Mouse (Mus musculus): ENCODE measurements at regions not wholly inside any gene's neighbourhood (a gene's known extent, or its start where the extent isn't known, plus 50 kb on each side); places are given as distances from the start of the nearest gene placed in this dataset.

DNA sequence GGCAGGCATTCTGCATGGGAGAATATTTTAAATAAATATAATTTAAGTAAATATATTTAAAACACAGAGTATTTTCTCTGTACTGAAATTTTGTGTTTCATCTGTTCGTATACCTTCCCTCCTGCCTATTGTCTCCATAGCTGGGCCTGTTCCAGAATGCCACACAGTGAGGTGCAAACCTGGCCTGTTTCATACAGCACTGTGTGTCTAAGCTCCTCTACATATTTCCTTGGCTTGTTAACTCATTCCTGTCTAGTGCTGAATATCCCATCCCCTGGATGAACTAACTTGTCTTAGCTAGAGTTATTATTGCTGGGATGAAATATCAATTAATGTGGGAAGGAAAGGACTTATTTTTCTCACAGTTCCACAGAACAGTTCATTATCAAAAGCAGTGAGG, 277.0 kb upstream of the Pfn2 start:
- H3K36me3 ChIP-seq (ENCODE audit: control insufficient read depth, insufficient read depth, low read length) = no peaks in the 10 kb centered on the region
- H3K27ac ChIP-seq = no peak overlapping the region
- TF ChIP-seq EP300 (IDR thresholded peaks at IDR 0.05; ENCODE audit: insufficient read depth, low read depth, low read length) = no peak
- TF ChIP-seq CTCF (IDR thresholded peaks at IDR 0.05) = no peak
- TF ChIP-seq POLR2A (IDR thresholded peaks at IDR 0.05; ENCODE audit: insufficient read depth, low read depth, low read length) = no peak
- no peaks in the 10 kb centered on the region; the same call in 1 of the 2 replicates for H3K4me1 ChIP-seq (ENCODE audit: control insufficient read depth, insufficient read depth, low read length)
- intact Hi-C loops (cut with DNase I) = no loop called here
- 62% methylated on average over 1 of the region's 1 CpGs for WGBS
- H3K4me3 ChIP-seq = no peak overlapping the region
- no peak for DNase-seq
- H3K79me2 ChIP-seq (replicated peaks; ENCODE audit: control insufficient read depth, insufficient read depth, low read length) = no peaks in the 10 kb centered on the region
- H3K27me3 ChIP-seq (ENCODE audit: control insufficient read depth, insufficient read depth, low read length) = no peaks in the 10 kb centered on the region
- no peak overlapping the region for H3K9ac ChIP-seq (ENCODE audit: low read depth, low read length)

DNA sequence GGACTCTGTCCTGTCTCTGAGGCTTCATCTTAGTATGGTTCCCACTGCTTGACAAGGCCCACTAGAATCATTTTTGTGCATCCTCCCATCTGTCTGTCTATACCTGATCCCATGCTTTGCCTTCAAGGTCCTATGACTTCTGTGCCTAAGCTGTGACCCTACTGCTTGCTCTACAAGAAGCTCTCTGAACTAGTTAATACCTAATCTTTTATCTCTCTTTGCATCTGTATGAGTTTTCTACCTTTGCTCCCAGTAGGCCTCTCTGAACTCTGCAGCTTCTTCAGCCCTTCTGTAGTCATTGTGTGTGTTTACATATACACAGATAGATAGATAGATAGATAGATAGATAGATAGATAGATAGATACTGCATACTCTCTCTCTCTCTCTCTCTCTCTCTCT, 279.1 kb upstream of the Pfn2 start:
- H3K4me3 ChIP-seq = no peak overlapping the region
- no peak overlapping the region for H3K27ac ChIP-seq
- DNase-seq = no peak
- H3K9ac ChIP-seq (ENCODE audit: low read depth, low read length) = no peak overlapping the region
- TF ChIP-seq POLR2A (IDR thresholded peaks at IDR 0.05; ENCODE audit: insufficient read depth, low read depth, low read length) = no peak
- no peak for TF ChIP-seq CTCF (IDR thresholded peaks at IDR 0.05)
- no peak for TF ChIP-seq EP300 (IDR thresholded peaks at IDR 0.05; ENCODE audit: insufficient read depth, low read depth, low read length)
- no peaks in the 10 kb centered on the region for H3K36me3 ChIP-seq (ENCODE audit: control insufficient read depth, insufficient read depth, low read length)
- intact Hi-C loops (cut with DNase I) = no loop called here
- H3K79me2 ChIP-seq (replicated peaks; ENCODE audit: control insufficient read depth, insufficient read depth, low read length) = no peaks in the 10 kb centered on the region
- H3K27me3 ChIP-seq (ENCODE audit: control insufficient read depth, insufficient read depth, low read length) = no peaks in the 10 kb centered on the region
- no peaks in the 10 kb centered on the region; the same call in 1 of the 2 replicates for H3K4me1 ChIP-seq (ENCODE audit: control insufficient read depth, insufficient read depth, low read length)

DNA sequence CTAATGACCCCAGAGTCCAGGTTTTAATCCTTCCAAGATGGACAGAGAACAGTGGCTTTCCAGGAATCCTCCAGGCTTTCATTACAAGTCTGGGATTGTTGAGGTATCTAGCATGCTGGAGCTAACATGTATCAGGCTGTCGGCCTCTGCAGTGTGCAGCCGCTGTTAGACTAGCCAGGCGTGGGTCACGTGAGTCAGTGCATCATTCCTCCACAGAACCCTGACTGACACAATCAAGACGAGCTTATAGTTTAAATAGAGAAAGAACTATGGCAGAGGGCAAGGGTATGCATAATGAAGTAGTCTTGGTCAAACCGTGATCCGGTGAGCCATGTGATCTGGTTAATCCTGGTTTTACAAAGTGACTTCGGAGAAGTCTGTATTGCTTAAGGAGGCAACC, 280.2 kb upstream of the Pfn2 start:
- Histone ChIP-seq H3K27me3 (ENCODE audit: control insufficient read depth, insufficient read depth, low read length) (no peaks in the 10 kb centered on the region), H3K4me3 (no peak overlapping the region), H3K9ac (ENCODE audit: low read depth, low read length) (no peak overlapping the region), H3K36me3 (ENCODE audit: control insufficient read depth, insufficient read depth, low read length) (no peaks in the 10 kb centered on the region), H3K4me1 (ENCODE audit: control insufficient read depth, insufficient read depth, low read length) (no peaks in the 10 kb centered on the region), H3K79me2 (replicated peaks; ENCODE audit: control insufficient read depth, insufficient read depth, low read length) (no peaks in the 10 kb centered on the region), H3K27ac (no peak overlapping the region)
- DNase-seq = no peak
- 86% methylated on average over 8 of the region's 8 CpGs for WGBS
- TF ChIP-seq POLR2A (IDR thresholded peaks at IDR 0.05; ENCODE audit: insufficient read depth, low read depth, low read length) = no peak
- TF ChIP-seq EP300 (IDR thresholded peaks at IDR 0.05; ENCODE audit: insufficient read depth, low read depth, low read length) = no peak
- TF ChIP-seq CTCF (IDR thresholded peaks at IDR 0.05) = no peak
- intact Hi-C loops (cut with DNase I) = no loop called here

DNA sequence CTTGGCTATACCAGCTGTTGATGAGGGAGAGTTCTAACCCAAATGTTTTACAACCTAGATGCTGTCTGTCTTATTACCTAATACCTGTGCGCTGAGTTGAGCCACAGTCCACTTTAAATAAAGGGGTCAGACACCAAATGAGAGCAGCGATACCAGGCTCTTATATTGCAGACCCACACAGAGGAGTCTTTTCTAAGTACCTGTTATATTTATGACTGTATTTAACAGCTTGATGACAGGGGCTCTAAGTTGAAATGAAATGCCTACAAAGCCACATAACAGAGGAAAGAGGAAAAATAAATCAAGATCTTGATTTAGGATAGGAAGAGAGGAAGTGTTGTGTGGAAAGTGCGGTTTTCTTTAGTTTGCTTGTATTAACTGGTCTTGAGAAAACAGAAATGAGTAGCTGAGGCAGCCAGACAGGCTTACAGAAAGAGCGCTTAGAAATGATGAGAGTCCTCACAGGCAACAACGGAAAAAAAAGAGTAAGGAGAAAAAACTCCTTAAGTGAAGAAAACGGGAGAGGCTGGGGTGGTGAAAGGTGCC, 281.6 kb upstream of the Pfn2 start:
- no peak overlapping the region for H3K4me3 ChIP-seq
- H3K4me1 ChIP-seq (ENCODE audit: control insufficient read depth, insufficient read depth, low read length) = no peaks in the 10 kb centered on the region
- no peaks in the 10 kb centered on the region for H3K36me3 ChIP-seq (ENCODE audit: control insufficient read depth, insufficient read depth, low read length)
- no peaks in the 10 kb centered on the region for H3K27me3 ChIP-seq (ENCODE audit: control insufficient read depth, insufficient read depth, low read length)
- no peak for TF ChIP-seq EP300 (IDR thresholded peaks at IDR 0.05; ENCODE audit: insufficient read depth, low read depth, low read length)
- no peak for TF ChIP-seq POLR2A (IDR thresholded peaks at IDR 0.05; ENCODE audit: insufficient read depth, low read depth, low read length)
- TF ChIP-seq CTCF (IDR thresholded peaks at IDR 0.05) = no peak
- H3K79me2 ChIP-seq (replicated peaks; ENCODE audit: control insufficient read depth, insufficient read depth, low read length) = no peaks in the 10 kb centered on the region
- no peak overlapping the region for H3K27ac ChIP-seq
- H3K9ac ChIP-seq (ENCODE audit: low read depth, low read length) = no peak overlapping the region
- intact Hi-C loops (cut with DNase I) = no loop called here
- DNase-seq = no peak
- WGBS = 49% methylated on average over 6 of the region's 6 CpGs

DNA sequence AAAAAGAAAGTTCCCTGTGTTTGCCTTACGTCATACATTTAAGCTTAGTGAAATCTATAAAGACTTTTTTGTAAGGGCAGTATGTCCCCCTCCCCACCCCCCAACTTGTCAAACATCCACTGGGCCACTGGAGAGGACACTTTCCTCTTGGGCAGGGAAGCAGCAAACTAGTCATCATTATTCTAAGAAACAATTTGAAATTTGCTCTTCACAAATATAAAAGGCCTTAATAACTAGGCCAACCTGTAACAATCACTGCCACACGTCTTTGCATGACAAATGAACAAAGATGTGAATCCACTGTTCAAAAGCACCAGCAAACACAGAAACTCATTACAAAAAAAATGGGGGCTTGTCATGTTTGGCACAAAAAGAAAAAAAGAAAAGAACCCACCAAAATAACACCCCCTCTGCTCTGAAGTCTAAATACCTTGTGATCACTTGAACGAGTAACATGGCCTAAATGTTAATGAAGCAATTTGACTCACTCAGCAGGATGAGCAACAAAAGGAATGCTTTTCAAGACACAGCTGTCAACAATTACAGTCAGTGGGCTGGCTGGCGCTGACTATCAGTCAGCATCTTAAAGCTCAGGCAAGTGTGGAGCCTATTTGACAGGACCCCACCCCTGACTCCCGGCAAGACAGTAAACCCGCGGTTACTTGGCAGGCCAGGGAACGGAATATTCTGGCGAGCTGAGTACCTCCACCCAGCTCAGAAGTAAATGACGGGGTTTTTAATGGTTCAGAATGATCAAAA, 278.7 kb upstream of the Tsc22d2 start:
- TF ChIP-seq EP300 (IDR thresholded peaks at IDR 0.05; ENCODE audit: insufficient read depth, low read depth, low read length) (no peak), CTCF (IDR thresholded peaks at IDR 0.05) (no peak), POLR2A (IDR thresholded peaks at IDR 0.05; ENCODE audit: insufficient read depth, low read depth, low read length) (no peak)
- intact Hi-C loops (cut with DNase I) = no loop called here
- no peaks in the 10 kb centered on the region for H3K4me1 ChIP-seq (ENCODE audit: control insufficient read depth, insufficient read depth, low read length)
- H3K79me2 ChIP-seq (replicated peaks; ENCODE audit: control insufficient read depth, insufficient read depth, low read length) = no peaks in the 10 kb centered on the region
- no peak for DNase-seq
- 53% methylated on average over 10 of the region's 10 CpGs for WGBS
- H3K4me3 ChIP-seq = no peak overlapping the region
- H3K27me3 ChIP-seq (ENCODE audit: control insufficient read depth, insufficient read depth, low read length) = no peaks in the 10 kb centered on the region
- no peaks in the 10 kb centered on the region for H3K36me3 ChIP-seq (ENCODE audit: control insufficient read depth, insufficient read depth, low read length)
- H3K27ac ChIP-seq = no peak overlapping the region
- H3K9ac ChIP-seq (ENCODE audit: low read depth, low read length) = no peak overlapping the region
